Mouse (Mus musculus) limb, embryonic 13.5 days (tissue): ENCODE results near the gene Noxred1. TPM values are rescaled to one million over a fixed set of nuclear protein-coding genes. Genes with fewer than 3 reads are reported as not detected.

Experiments used
- ATAC-seq: fragments of 200-750 bp; cut with Nextera tagmentation; 2 replicates; pipeline ENCODE4 v1.8.0; 2017; ENCODE audit warnings: low read depth, moderate number of reproducible peaks, moderate TSS enrichment; ENCODE audit not compliant: low FRiP score
- H3K27ac ChIP-seq: fragments of 300-500 bp; sonication (generic); 2 replicates; pipeline ENCODE4 v1.5.1; 2015; ENCODE audit warnings: inconsistent platforms, mild to moderate bottlenecking, moderate library complexity
- H3K27me3 ChIP-seq: fragments of 300-500 bp; sonication (generic); 2 replicates; pipeline ENCODE4 v1.6.1; 2015; ENCODE audit warnings: mild to moderate bottlenecking, inconsistent platforms
- H3K36me3 ChIP-seq: fragments of 300-500 bp; sonication (generic); 2 replicates; pipeline ENCODE4 v1.6.1; 2015; ENCODE audit warnings: inconsistent platforms, mild to moderate bottlenecking, moderate library complexity
- H3K4me1 ChIP-seq: fragments of 300-500 bp; sonication (generic); 2 replicates; pipeline ENCODE4 v1.6.1; 2015; ENCODE audit warnings: inconsistent platforms
- H3K4me2 ChIP-seq: fragments of 300-500 bp; sonication (generic); replicated peaks from 2 replicates; pipeline ENCODE4 v1.6.1; 2015; ENCODE audit warnings: inconsistent platforms, mild to moderate bottlenecking, moderate library complexity
- H3K4me3 ChIP-seq: fragments of 300-500 bp; sonication (generic); 2 replicates; pipeline ENCODE4 v1.5.1; 2015; ENCODE audit warnings: moderate library complexity, mild to moderate bottlenecking, inconsistent platforms
- H3K9ac ChIP-seq: fragments of 300-500 bp; sonication (generic); 2 replicates; pipeline ENCODE4 v1.6.1; 2015; ENCODE audit warnings: mild to moderate bottlenecking, inconsistent platforms
- H3K9me3 ChIP-seq: fragments of 300-500 bp; sonication (generic); 2 replicates; pipeline ENCODE4 v1.6.1; 2016; ENCODE audit warnings: inconsistent platforms
- WGBS: fragments of 180-500 bp; shearing (Covaris S2); methylation state at CpG from one replicate; pipeline ENCODE4 v1.1.7; 2015; 5-methylcytosine and 5-hydroxymethylcytosine counted together
- polyA plus RNA-seq: library from polyadenylated mRNA; unstranded; fragments of >200 nt; fragmentation: Nextera tagmentation; extraction: Ambion mirVana; gene quantifications from 2 replicates; pipeline ENCODE4 v1.2.1, GENCODE M21; 2015

Gene Noxred1
- polyA plus RNA-seq, 1 experiment from 2014 or later = 0.57 TPM

DNA sequence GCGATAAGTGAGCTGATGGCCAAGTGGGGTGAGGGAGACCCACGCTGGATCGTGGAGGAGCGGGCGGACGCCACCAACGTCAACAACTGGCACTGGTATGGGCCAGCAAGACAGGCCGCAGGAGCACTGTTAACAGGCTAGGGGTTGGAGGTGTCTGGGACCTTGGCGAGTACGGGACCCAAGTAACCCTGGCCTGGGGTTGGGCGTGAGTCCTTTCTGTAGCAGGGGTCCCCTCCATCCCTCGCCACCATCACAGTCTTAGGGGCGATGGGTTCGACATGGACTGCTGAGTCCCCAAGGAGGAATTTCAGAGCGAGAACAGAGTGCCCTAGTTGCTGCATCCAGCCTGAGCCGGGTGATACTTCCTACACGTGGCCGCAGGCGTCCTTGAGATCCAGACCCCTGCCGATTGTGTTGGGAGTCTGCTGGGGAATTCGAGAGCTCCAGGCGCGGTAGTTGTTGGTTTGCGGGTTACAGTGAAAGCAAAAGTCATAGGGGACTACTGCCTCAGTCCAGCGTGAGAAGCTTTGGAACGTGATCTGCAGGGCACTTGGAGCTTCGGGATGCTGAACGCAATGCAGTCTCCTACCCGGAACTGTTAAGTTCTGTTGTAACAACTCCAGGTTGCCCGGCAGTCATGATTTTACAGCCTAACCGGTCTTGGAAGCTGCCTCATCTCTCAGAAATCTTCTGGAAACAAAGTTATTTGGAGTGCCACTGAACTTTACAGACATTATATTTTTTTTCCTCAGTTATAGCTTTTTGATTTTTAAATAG lies 28.5 kb upstream of the Noxred1 start:
- Histone ChIP-seq H3K4me3 (peak overlapping the region; percentile 90), H3K4me2 (peak overlapping the region; percentile 85), H3K27ac (peak overlapping the region; percentile 91), H3K36me3 (peaks cover 47% of the 10 kb centered on the region), H3K9ac (peak overlapping the region; percentile 92), H3K27me3 (no peaks in the 10 kb centered on the region), H3K9me3 (no peaks in the 10 kb centered on the region), H3K4me1 (peaks cover 16% of the 10 kb centered on the region)
- peak; percentile 60 for ATAC-seq
- under 1% methylated on average over 31 of the region's 31 CpGs for WGBS

DNA sequence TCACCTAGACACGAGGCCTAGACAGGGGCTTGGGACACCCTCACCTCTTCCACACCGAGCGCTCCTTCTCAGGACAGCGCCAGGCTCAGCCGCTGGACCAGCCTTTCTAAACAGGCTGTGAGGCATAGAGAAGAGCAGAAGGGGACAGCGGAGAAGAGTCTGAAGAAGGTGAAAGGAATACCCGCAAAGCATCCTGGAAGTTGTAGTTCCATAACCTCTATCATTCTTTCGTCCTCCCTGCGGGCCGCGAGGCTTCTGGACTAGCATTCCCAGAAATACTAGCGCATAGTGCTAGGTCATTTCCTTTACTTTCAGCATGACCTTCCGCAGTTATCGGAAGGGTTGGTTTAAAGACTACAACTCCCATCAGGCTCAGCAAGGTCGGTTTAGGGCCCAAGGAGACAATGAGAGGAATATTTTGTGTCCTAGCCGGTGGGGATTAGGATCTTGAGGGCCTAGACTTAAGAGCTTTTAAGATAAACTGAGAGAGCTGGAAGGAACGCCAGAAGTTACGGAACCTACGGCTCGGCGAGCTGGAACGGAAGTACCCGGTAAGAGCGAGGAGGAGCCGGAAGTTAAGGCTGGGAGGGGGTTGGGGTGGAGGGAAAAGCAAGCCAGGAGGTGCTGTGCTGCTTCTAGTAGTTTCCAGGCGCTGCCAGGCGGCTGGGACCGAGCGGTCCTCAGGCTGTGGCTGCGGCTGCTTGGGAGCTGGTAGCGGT lies 27.7 kb upstream of the Noxred1 start, which contains the start of the genes Vipas39 and Ahsa1:
TSS of gene Vipas39 (minus strand) at position 149 of the 719 bp plus-strand sequence.
TSS of gene Ahsa1 (plus strand) at position 372 of the 719 bp plus-strand sequence.
- H3K27me3 ChIP-seq = no peaks in the 10 kb centered on the region
- under 1% methylated on average over 31 of the region's 31 CpGs for WGBS
- ATAC-seq = peak; percentile 98

DNA sequence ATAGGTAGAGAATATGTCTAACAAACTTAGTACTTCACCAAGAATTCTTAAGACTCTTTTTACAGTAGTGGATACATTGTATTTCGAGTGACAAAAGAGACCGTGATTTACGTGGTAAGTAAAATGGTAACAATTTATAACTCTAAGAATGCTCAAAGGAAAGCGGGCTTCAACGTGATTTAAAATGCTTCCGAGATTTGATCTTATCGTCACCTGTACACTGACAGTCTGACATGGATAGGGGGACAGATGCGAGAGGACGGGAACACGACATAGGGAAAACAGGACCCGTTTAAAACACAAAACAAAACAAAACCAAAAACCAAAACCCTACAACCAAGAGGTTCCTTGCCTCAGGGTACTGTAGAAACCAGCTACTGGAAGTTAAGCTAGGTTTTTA lies 26.9 kb upstream of the Noxred1 start:
- Histone ChIP-seq H3K4me1 (peaks cover 16% of the 10 kb centered on the region), H3K4me3 (peak overlapping the region; percentile 90), H3K4me2 (peak overlapping the region; percentile 79), H3K9me3 (no peaks in the 10 kb centered on the region), H3K36me3 (peaks cover 46% of the 10 kb centered on the region), H3K27me3 (no peaks in the 10 kb centered on the region), H3K27ac (peak overlapping the region; percentile 91; the same call in 1 of the 2 replicates), H3K9ac (peak overlapping the region; percentile 92)
- ATAC-seq = no peak
- WGBS = 20% methylated on average over 11 of the region's 11 CpGs

More for the DNA sequence above, 27.7 kb upstream of the Noxred1 start, which contains the start of the genes Vipas39 and Ahsa1:
- Histone ChIP-seq H3K36me3 (peaks cover 47% of the 10 kb centered on the region), H3K4me2 (peak within 1 kb of the TSS; percentile 85), H3K9me3 (no peaks in the 10 kb centered on the region), H3K4me3 (peak within 1 kb of the TSS; percentile 90), H3K27ac (peak within 1 kb of the TSS; percentile 91), H3K4me1 (peaks cover 16% of the 10 kb centered on the region), H3K9ac (peak within 1 kb of the TSS; percentile 92)

DNA sequence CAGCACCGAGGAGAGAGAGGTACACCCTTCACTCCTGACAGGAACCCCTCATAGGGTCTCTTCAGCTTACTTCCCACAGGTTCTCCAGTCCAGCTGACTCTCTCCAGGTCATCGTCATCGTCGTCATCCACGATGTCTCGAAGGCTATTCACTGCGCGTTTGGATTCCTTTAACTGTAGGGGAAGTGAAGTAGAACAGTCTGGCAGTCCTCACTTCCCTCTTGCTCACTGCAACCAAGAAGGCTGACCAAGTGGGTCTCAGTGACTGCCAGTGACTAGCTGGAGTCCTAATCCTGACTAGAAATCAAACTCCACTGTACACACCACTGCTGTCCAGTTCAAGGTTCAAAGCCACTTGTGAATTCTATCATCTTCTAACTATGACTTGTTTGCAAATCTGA lies 22.0 kb upstream of the Noxred1 start:
- 95% methylated on average over 8 of the region's 8 CpGs for WGBS
- no peaks in the 10 kb centered on the region for H3K27me3 ChIP-seq
- H3K4me2 ChIP-seq = no peak overlapping the region
- H3K36me3 ChIP-seq = peaks cover 74% of the 10 kb centered on the region
- peaks cover 6% of the 10 kb centered on the region for H3K4me1 ChIP-seq
- no peaks in the 10 kb centered on the region for H3K9me3 ChIP-seq
- ATAC-seq = no peak
- H3K9ac ChIP-seq = no peak overlapping the region
- H3K27ac ChIP-seq = no peak overlapping the region
- H3K4me3 ChIP-seq = no peak overlapping the region

DNA sequence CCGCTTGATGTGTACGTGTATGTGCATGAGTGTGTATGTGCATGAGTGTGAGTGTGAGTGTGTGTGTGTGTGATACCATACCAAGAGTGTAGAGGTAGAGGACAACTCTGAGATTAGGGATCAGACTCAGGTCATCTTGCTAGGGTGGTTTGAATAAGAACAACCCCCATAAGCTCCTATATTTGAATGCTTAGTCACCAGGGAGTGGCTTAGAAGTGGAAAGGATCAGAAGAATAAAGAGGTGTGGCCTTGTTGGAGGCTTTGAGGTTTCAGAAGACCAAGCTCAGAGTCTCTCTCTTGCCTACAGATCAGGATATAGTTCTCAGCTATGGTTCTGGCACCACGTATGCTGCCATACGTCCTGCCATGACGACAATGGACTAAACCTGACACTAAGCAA lies 18.1 kb upstream of the Noxred1 start:
- no peak overlapping the region for H3K27ac ChIP-seq
- H3K4me3 ChIP-seq = no peak overlapping the region
- H3K9me3 ChIP-seq = no peaks in the 10 kb centered on the region
- H3K4me2 ChIP-seq = no peak overlapping the region
- peaks cover 92% of the 10 kb centered on the region for H3K36me3 ChIP-seq
- no peak overlapping the region for H3K9ac ChIP-seq
- no peaks in the 10 kb centered on the region for H3K4me1 ChIP-seq
- WGBS = 95% methylated on average over 5 of the region's 5 CpGs
- H3K27me3 ChIP-seq = no peaks in the 10 kb centered on the region
- no peak for ATAC-seq

DNA sequence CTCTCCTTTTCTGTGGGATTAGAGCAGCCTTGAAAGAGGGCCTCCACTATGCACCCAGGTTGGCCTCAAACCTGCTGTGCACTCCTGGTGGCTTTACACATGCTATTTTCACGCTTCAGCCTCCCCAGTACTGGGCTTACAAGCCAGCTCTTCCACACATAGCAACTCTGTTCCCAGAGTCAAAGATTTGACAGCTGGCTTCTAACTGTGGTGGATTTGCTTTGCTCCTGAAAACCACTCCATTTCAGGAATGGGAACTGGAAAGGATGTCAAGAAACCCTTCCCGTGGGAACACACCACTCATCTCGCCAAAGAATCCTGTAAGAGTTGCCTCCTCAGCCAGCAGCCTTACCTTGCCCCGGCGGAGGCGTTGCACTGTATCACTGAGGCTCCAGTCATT lies 15.3 kb upstream of the Noxred1 start:
- Histone ChIP-seq H3K27me3 (no peaks in the 10 kb centered on the region), H3K36me3 (peaks cover 94% of the 10 kb centered on the region), H3K4me2 (no peak overlapping the region), H3K9ac (no peak overlapping the region), H3K4me1 (no peaks in the 10 kb centered on the region), H3K27ac (no peak overlapping the region), H3K9me3 (no peaks in the 10 kb centered on the region), H3K4me3 (no peak overlapping the region)
- ATAC-seq = no peak
- 95% methylated on average over 6 of the region's 6 CpGs for WGBS

DNA sequence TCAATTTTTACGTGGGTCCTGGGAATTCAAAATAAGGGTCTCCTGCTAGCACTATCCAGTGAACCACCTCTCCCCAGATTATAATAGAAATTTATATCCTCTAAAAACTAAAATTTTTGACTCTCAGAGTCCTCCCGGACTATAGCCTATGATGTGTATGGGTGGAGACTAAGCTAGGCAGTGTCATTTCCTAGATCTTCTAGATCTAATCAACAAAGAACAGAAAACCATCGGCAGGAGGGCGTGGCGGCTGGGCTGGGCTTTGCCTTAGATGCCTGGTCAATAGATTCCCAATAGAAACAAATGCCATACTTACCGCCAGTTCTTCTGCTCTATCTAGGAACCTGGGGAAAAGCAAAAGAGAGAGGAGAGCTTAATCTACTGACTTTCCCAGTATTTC lies 11.6 kb upstream of the Noxred1 start:
- no peak overlapping the region for H3K9ac ChIP-seq
- no peaks in the 10 kb centered on the region for H3K9me3 ChIP-seq
- peaks cover 90% of the 10 kb centered on the region for H3K36me3 ChIP-seq
- no peak overlapping the region for H3K4me2 ChIP-seq
- no peak for ATAC-seq
- no peaks in the 10 kb centered on the region for H3K27me3 ChIP-seq
- H3K27ac ChIP-seq = no peak overlapping the region
- no peaks in the 10 kb centered on the region for H3K4me1 ChIP-seq
- WGBS = 89% methylated on average over 6 of the region's 6 CpGs
- no peak overlapping the region for H3K4me3 ChIP-seq

DNA sequence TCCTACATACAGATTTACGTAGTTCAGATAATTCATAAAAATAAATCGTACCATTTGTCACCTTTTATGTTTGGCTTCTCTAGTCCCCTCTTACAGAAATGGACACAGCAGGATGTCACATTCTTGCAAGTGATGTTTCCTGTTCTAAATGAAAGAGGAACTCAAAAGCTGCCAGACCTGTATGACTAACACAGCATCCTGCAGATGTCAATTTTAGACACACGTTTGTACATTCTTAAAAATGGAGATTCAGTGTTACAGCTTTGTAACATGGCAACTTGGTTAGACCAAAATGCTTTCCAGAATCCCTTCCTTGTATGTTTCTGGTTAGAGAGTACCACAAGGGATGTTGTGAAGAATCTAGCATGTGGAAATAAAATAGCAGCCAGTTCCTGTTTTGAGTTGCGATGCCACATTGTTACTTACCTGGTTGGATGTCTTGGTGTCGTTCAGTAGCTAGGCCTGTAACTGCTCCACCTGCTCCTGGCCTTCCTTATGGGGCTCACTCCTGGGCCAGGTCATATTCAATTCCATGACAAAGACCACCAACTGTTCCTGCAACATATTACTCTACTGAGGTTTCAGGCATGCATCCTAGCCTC lies 1.5 kb downstream of the Noxred1 start:
- H3K9me3 ChIP-seq = no peaks in the 10 kb centered on the region
- H3K27me3 ChIP-seq = no peaks in the 10 kb centered on the region
- no peak overlapping the region for H3K4me2 ChIP-seq
- no peak overlapping the region for H3K4me3 ChIP-seq
- WGBS = 83% methylated on average over 5 of the region's 5 CpGs
- no peaks in the 10 kb centered on the region for H3K4me1 ChIP-seq
- H3K36me3 ChIP-seq = peaks cover 42% of the 10 kb centered on the region
- ATAC-seq = no peak
- H3K27ac ChIP-seq = no peak overlapping the region
- no peak overlapping the region for H3K9ac ChIP-seq

DNA sequence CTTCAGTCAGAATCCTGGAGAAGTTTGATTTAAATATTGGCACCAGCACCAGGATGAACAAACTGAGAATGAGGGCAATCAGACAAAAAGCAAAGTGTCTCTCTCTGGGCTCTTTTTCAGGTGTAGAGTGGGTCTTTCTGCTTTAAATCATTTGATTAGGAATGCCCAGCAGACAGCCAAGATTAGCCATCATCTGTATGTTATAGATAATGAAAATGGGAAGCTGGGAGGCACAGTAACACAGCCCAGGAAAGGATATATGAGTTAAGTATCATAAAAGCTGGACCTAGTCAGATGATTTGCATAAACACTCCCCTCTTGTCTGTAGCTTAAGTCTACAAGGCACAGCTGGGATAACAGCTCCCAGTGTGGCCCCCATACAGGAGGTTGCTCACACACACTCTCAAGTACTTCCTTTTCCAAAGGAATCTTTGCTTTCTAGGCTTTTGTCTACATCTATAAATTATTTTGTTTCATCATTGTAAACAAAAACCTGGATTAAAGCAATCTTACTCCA lies 8.1 kb downstream of the Noxred1 start:
- no peak for ATAC-seq
- Histone ChIP-seq H3K4me3 (no peak overlapping the region), H3K9ac (no peak overlapping the region), H3K36me3 (peaks cover 5% of the 10 kb centered on the region; the same call in 1 of the 2 replicates), H3K9me3 (0 out of 2 replicates have a peak, but pooled peaks cover 3% of the 10 kb centered on the region), H3K27ac (no peak overlapping the region), H3K4me2 (no peak overlapping the region), H3K4me1 (no peaks in the 10 kb centered on the region), H3K27me3 (no peaks in the 10 kb centered on the region)

DNA sequence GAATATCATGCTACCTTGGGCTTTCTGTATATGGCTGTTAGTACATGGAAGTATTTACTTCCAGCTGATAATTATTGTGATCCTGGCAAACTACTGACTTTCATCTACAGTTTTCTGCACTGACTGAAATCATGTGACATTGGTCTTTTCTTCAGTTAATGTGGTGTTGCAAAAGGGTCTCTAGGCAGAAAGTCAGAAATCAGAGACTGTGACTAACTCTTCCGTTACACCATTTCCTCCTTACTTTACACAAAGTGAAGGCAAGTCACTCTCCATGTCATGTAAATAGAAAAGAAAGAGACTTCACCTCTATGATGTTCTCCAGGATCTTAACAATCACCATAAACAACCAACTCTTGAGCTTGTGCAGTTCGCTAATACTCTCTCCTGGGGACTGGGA lies 8.9 kb downstream of the Noxred1 start:
- H3K4me2 ChIP-seq = no peak overlapping the region
- H3K9ac ChIP-seq = no peak overlapping the region
- ATAC-seq = no peak
- 86% methylated on average over 2 of the region's 2 CpGs for WGBS
- H3K36me3 ChIP-seq = peaks cover 5% of the 10 kb centered on the region; the same call in 1 of the 2 replicates
- no peaks in the 10 kb centered on the region for H3K4me1 ChIP-seq
- H3K4me3 ChIP-seq = no peak overlapping the region
- H3K27me3 ChIP-seq = no peaks in the 10 kb centered on the region
- no peak overlapping the region for H3K27ac ChIP-seq
- 0 out of 2 replicates have a peak, but pooled peaks cover 3% of the 10 kb centered on the region for H3K9me3 ChIP-seq

DNA sequence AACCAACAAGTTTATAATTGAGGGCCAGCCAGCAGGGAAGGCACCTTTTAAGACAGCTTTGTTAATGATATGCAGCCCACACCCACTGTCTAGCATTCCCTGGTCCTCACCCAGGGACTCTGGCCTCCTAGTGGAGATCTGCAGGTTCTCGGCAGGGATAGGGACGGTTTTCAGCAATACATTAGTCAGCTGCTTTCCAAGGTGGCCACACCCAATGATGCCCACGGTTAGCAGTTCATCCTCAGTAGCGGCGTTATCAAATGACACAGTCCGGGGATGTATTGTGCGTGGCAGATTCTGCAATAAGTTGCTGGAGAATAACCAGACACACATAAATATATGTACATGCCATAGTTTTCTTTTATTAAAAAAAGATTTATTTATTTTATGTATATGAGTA lies 11.7 kb downstream of the Noxred1 start:
- H3K9me3 ChIP-seq = 0 out of 2 replicates have a peak, but pooled peaks cover 3% of the 10 kb centered on the region
- H3K4me1 ChIP-seq = no peaks in the 10 kb centered on the region
- H3K27me3 ChIP-seq = no peaks in the 10 kb centered on the region
- no peak for ATAC-seq
- 74% methylated on average over 7 of the region's 7 CpGs for WGBS
- H3K36me3 ChIP-seq = peaks cover 5% of the 10 kb centered on the region; the same call in 1 of the 2 replicates
- H3K27ac ChIP-seq = no peak overlapping the region
- H3K4me2 ChIP-seq = no peak overlapping the region
- no peak overlapping the region for H3K4me3 ChIP-seq
- no peak overlapping the region for H3K9ac ChIP-seq

DNA sequence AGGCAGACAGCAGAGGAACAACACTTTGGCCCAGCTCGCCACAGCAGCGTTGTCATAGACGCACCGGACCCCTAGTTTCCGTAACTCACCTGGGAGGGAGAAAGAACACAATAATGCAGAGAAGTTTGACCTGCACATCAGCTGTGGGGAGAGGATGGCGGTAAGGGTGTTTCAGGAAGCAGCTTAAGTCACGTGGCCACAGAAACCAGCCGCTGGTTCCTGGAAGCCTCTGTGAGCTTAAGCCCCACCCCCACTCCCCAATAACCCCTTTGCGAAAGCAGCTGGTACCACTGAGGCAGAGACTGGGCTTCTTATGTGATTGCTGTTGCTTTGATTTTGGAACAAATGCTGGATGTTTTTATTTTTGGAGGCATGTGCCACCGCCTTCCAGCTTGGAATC lies 13.6 kb downstream of the Noxred1 start:
- H3K9ac ChIP-seq = no peak overlapping the region
- H3K4me3 ChIP-seq = no peak overlapping the region
- H3K27ac ChIP-seq = no peak overlapping the region
- ATAC-seq = no peak
- H3K27me3 ChIP-seq = no peaks in the 10 kb centered on the region
- H3K36me3 ChIP-seq = peaks cover 5% of the 10 kb centered on the region; the same call in 1 of the 2 replicates
- H3K9me3 ChIP-seq = 0 out of 2 replicates have a peak, but pooled peaks cover 3% of the 10 kb centered on the region
- WGBS = 71% methylated on average over 10 of the region's 10 CpGs
- no peak overlapping the region for H3K4me2 ChIP-seq
- no peaks in the 10 kb centered on the region for H3K4me1 ChIP-seq
